Mouse (Mus musculus) cerebellum, adult 2 months (tissue): ENCODE data around the gene Prss32.

Experiments used
- CTCF ChIP-seq: fragments of 200-500 bp; IDR thresholded peaks from 2 replicates; pipeline ENCODE4 v1.5.1; 2011; ENCODE audit warnings: low read depth, mild to moderate bottlenecking, control low read depth, low read length, moderate library complexity, borderline replicate concordance; ENCODE audit not compliant: insufficient read depth
- POLR2A ChIP-seq: fragments of 200-500 bp; IDR thresholded peaks from 2 replicates; pipeline ENCODE4 v1.6.1; 2011; ENCODE audit warnings: low read length, control low read depth, borderline replicate concordance; ENCODE audit not compliant: insufficient read depth

- TF ChIP-seq CTCF (no peak), POLR2A (no peak)
Measured at GRCm38 (mm10) chr17:23877166-23877565, 33.5 kb downstream of the Prss32 start.
